Comparison of ENCODE assay signal across 20 mouse cellular contexts in the genomic region with DNA sequence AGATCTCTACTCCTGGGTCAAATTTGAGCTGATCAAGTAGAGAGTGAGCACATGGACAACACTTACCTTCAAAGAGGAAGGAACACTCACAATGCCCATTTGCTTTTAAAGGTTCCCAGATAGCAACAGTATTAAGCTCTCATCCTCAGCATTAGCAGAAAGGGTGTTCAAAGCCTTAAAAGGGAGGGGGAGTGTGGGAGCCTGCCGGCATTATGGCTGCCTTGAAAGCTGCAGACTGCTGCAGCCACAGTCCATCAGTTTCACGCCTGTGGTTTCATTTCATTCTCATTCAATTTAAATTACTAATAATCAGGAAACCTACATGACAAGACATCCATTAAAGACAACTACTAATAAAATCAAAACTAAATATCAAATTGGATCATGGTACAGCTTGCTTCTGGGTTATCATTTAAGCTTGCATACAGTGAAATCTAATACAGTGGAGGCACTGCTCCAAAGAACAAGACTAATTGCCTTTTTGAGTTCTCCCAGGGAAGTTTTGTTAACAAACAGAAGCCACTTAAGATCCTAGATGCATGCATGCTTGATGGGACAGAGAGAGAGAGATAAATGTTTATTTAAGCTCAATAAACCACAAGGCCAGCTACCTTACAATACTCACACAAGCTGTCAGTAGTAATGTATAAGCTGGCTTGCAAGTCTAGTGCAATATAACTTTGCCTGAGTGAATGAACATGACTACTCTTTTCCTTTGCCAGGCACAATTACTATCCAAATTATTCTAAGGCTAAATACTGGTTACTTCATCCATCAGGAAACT.
DNase-seq lines count a peak whose midpoint lies in the region; ATAC-seq lines count a peak whose summit lies in the region.
"Had no signal": no experiment of that assay in that cellular context is flagged by ENCODE, and none has a peak within 500 bp of the region (broad histone marks: within the 10 kb centered on the region; RNA-seq: fewer than 3 reads in every experiment).

No protein-coding gene starts in this region.

- 34% methylated on average over 2 of the region's 2 CpGs for WGBS in hindbrain, embryonic 15.5 days
- WGBS in hindbrain, embryonic 14.5 days: 21% methylated on average over 2 of the region's 2 CpGs
- 22% methylated on average over 2 of the region's 2 CpGs for WGBS in midbrain, embryonic 14.5 days
- 25% methylated on average over 2 of the region's 2 CpGs for WGBS in midbrain, embryonic 10.5 days
- WGBS in forebrain, embryonic 12.5 days: 26% methylated on average over 2 of the region's 2 CpGs

- H3K4me3 ChIP-seq in hindbrain, embryonic 15.5 days: no peak overlapping the region
- H3K4me3 ChIP-seq in hindbrain, embryonic 14.5 days (replicated peaks; ENCODE audit: low read length): no peak overlapping the region
- no peak overlapping the region for H3K4me3 ChIP-seq in midbrain, embryonic 14.5 days (replicated peaks; ENCODE audit: low read depth, low read length)
- H3K4me3 ChIP-seq in midbrain, embryonic 10.5 days: no peak overlapping the region
- H3K4me3 ChIP-seq in forebrain, embryonic 12.5 days (replicated peaks): no peak overlapping the region
- H3K4me3 ChIP-seq: erythroblast, embryonic 14.5 days; heart, embryonic 12.5 days; limb, embryonic 13.5 days; megakaryocyte, embryonic 14.5 days had no signal

- no peaks in the 10 kb centered on the region for H3K36me3 ChIP-seq in hindbrain, embryonic 15.5 days
- H3K36me3 ChIP-seq in hindbrain, embryonic 14.5 days (replicated peaks; ENCODE audit: control insufficient read depth, insufficient read depth): no peaks in the 10 kb centered on the region
- H3K36me3 ChIP-seq in midbrain, embryonic 14.5 days (ENCODE audit: control insufficient read depth, insufficient read depth, low read length): no peaks in the 10 kb centered on the region
- no peaks in the 10 kb centered on the region for H3K36me3 ChIP-seq in midbrain, embryonic 10.5 days
- no peaks in the 10 kb centered on the region for H3K36me3 ChIP-seq in forebrain, embryonic 12.5 days (replicated peaks)
- H3K36me3 ChIP-seq: heart, embryonic 12.5 days; limb, embryonic 13.5 days had no signal

- peaks cover 42% of the 10 kb centered on the region for H3K4me1 ChIP-seq in hindbrain, embryonic 15.5 days (replicated peaks)
- H3K4me1 ChIP-seq in hindbrain, embryonic 14.5 days (replicated peaks; ENCODE audit: control insufficient read depth, insufficient read depth, low read length): peaks cover 25% of the 10 kb centered on the region
- H3K4me1 ChIP-seq in midbrain, embryonic 14.5 days (ENCODE audit: control insufficient read depth, insufficient read depth, low read length): peaks cover 24% of the 10 kb centered on the region
- H3K4me1 ChIP-seq in midbrain, embryonic 10.5 days: peaks cover 53% of the 10 kb centered on the region
- peaks cover 56% of the 10 kb centered on the region for H3K4me1 ChIP-seq in forebrain, embryonic 12.5 days
- H3K4me1 ChIP-seq: megakaryocyte, embryonic 14.5 days had no signal

- H3K27ac ChIP-seq in hindbrain, embryonic 15.5 days (replicated peaks): no peak overlapping the region
- H3K27ac ChIP-seq in hindbrain, embryonic 14.5 days: no peak overlapping the region; the same call in 1 of the 2 replicates
- H3K27ac ChIP-seq in midbrain, embryonic 14.5 days (replicated peaks; ENCODE audit: low read depth, low read length): no peak overlapping the region
- H3K27ac ChIP-seq in midbrain, embryonic 10.5 days (replicated peaks): no peak overlapping the region
- peak overlapping the region; percentile 36; the same call in 1 of the 2 replicates for H3K27ac ChIP-seq in forebrain, embryonic 12.5 days
- H3K27ac ChIP-seq: limb, embryonic 13.5 days had no signal

- H3K27me3 ChIP-seq in hindbrain, embryonic 15.5 days: no peaks in the 10 kb centered on the region
- H3K27me3 ChIP-seq in hindbrain, embryonic 14.5 days (ENCODE audit: control insufficient read depth, insufficient read depth, low read length): no peaks in the 10 kb centered on the region
- H3K27me3 ChIP-seq in midbrain, embryonic 14.5 days (ENCODE audit: control insufficient read depth, insufficient read depth, low read length): no peaks in the 10 kb centered on the region
- no peaks in the 10 kb centered on the region for H3K27me3 ChIP-seq in midbrain, embryonic 10.5 days (ENCODE audit: low read depth, poor library complexity, severe bottlenecking)
- no peaks in the 10 kb centered on the region for H3K27me3 ChIP-seq in forebrain, embryonic 12.5 days
- H3K27me3 ChIP-seq: heart, embryonic 12.5 days; limb, embryonic 13.5 days; megakaryocyte, embryonic 14.5 days had no signal

- no peak for DNase-seq in hindbrain, embryonic 14.5 days (ENCODE audit: low spot score)
- DNase-seq in midbrain, embryonic 14.5 days: peak; percentile 42
- DNase-seq in midbrain, embryonic 10.5 days (ENCODE audit: low spot score): no peak
- DNase-seq in heart, adult 18-20 months: no peak
- no peak for DNase-seq in adipocyte (ENCODE audit: low spot score)
- DNase-seq: adrenal gland, postnatal 14 days; cerebellum, adult 2 months; kidney, postnatal 14 days; layer of hippocampus, adult 9-11 months; spleen, adult 18-20 months; thymus, adult 18-20 months had no signal

- no peak overlapping the region for H3K4me2 ChIP-seq in hindbrain, embryonic 15.5 days
- H3K4me2 ChIP-seq in hindbrain, embryonic 14.5 days (replicated peaks): no peak overlapping the region
- no peak overlapping the region for H3K4me2 ChIP-seq in midbrain, embryonic 14.5 days (ENCODE audit: low read length)
- H3K4me2 ChIP-seq in forebrain, embryonic 12.5 days: no peak overlapping the region
- H3K4me2 ChIP-seq: heart, embryonic 12.5 days; limb, embryonic 13.5 days had no signal

- no peak overlapping the region for H3K9ac ChIP-seq in hindbrain, embryonic 15.5 days
- no peak overlapping the region for H3K9ac ChIP-seq in hindbrain, embryonic 14.5 days
- H3K9ac ChIP-seq in midbrain, embryonic 14.5 days (replicated peaks; ENCODE audit: low read length): no peak overlapping the region
- H3K9ac ChIP-seq in forebrain, embryonic 12.5 days: no peak overlapping the region
- H3K9ac ChIP-seq: heart, embryonic 12.5 days; limb, embryonic 13.5 days had no signal

- ATAC-seq in hindbrain, embryonic 15.5 days (ENCODE audit: low FRiP score, low read depth): peak; percentile 15; the same call in 1 of the 2 replicates
- ATAC-seq in hindbrain, embryonic 14.5 days (ENCODE audit: low FRiP score): no peak
- no peak for ATAC-seq in midbrain, embryonic 14.5 days (ENCODE audit: low FRiP score, low TSS enrichment)
- no peak for ATAC-seq in forebrain, embryonic 12.5 days (ENCODE audit: low FRiP score)
- 0 out of 2 replicates have a peak, but pooled peaks have one; percentile 14 for ATAC-seq in megakaryocyte progenitor cell, adult 5-6 weeks (replicated peaks; ENCODE audit: poor library complexity)
- ATAC-seq: inflammation-experienced regulatory T-cells, adult 6 months; lung, postnatal 0 days had no signal

- H3K9me3 ChIP-seq in hindbrain, embryonic 15.5 days: no peaks in the 10 kb centered on the region
- H3K9me3 ChIP-seq in hindbrain, embryonic 14.5 days (ENCODE audit: control insufficient read depth, low read length): no peaks in the 10 kb centered on the region
- H3K9me3 ChIP-seq in midbrain, embryonic 14.5 days (ENCODE audit: control insufficient read depth, low read length): no peaks in the 10 kb centered on the region
- no peaks in the 10 kb centered on the region for H3K9me3 ChIP-seq in midbrain, embryonic 10.5 days (replicated peaks)
- no peaks in the 10 kb centered on the region for H3K9me3 ChIP-seq in forebrain, embryonic 12.5 days
- H3K9me3 ChIP-seq: heart, embryonic 12.5 days; limb, embryonic 13.5 days; megakaryocyte, embryonic 14.5 days had no signal

Comparison
In these comparisons a context has a peak if more than half of its experiments do, and no peak if none do; other contexts are left out.
1. ATAC-seq: peak in hindbrain, embryonic 15.5 days (single experiment) and megakaryocyte progenitor cell, adult 5-6 weeks (single experiment); none in hindbrain, embryonic 14.5 days (single experiment), midbrain, embryonic 14.5 days (single experiment) and forebrain, embryonic 12.5 days (single experiment).